Mouse (Mus musculus) heart, adult 2 months (tissue): ENCODE measurements around the gene Cpne7.

Experiments
- CTCF ChIP-seq: fragments of 200-600 bp; IDR thresholded peaks from 2 replicates; pipeline ENCODE4 v1.8.1; 2022; ENCODE audit warnings: antibody characterized with exemption, mild to moderate bottlenecking, moderate library complexity
- POLR2A ChIP-seq: fragments of 200-500 bp; IDR thresholded peaks from 2 replicates; pipeline ENCODE4 v1.6.1; 2011; ENCODE audit warnings: mild to moderate bottlenecking, low read depth, low read length, control low read depth; ENCODE audit not compliant: insufficient read depth

GRCm38 (mm10) chr8:123097216-123097615 is 20.0 kb upstream of the Cpne7 start:
- TF ChIP-seq CTCF (no peak), POLR2A (no peak)
